Mouse (Mus musculus) kidney, adult 2 months (tissue): ENCODE data around the gene 1700001C02Rik.

Experiments
- CTCF ChIP-seq: fragments of 200-500 bp; conservative IDR thresholded peaks from 2 replicates; pipeline ENCODE4 v1.5.1; 2011; ENCODE audit warnings: low read depth, mild to moderate bottlenecking, control low read depth, low read length, moderate library complexity, mixed read lengths; ENCODE audit not compliant: insufficient read depth, insufficient read length
- POLR2A ChIP-seq: fragments of 200-500 bp; IDR thresholded peaks from one replicate; pipeline ENCODE4 v1.6.1; 2011; ENCODE audit warnings: low read depth, low read length, control low read depth

DNA sequence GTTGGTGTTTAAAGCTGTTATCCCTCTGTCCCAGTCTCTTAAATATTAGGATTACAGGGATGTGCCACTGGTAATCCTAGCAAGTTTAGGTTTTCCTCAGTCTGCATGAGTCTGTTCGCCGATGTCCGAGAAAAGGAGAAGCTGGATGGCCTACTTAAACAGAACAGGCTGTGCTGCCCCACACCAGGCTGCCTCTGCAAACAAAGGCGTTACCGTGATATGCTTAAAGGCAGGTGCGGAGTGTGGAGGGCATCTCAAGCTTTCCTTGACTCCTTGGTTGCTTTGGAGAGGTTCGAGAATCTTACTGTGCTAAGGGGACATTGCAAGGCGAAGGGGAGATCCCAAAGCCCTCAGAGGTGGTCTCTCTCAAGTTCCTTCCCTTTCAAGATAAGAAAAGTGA, 31.0 kb downstream of the 1700001C02Rik start:
- TF ChIP-seq CTCF, result no peak
- no peak for TF ChIP-seq POLR2A
